Mouse (Mus musculus) midbrain, embryonic 13.5 days (tissue): ENCODE measurements around the gene Klk1. TPM values are rescaled to one million over a fixed set of nuclear protein-coding genes. Genes with fewer than 3 reads are reported as not detected.
"Not testable (repeated sequence)": the region's sequence is repeated elsewhere in the genome, so short reads cannot be mapped to it uniquely, and the experiment has no call there.

Source experiments
- ATAC-seq: fragments of 200-750 bp; cut with Nextera tagmentation; 2 replicates; pipeline ENCODE4 v1.8.0; 2017; ENCODE audit warnings: mild to moderate bottlenecking, moderate TSS enrichment, moderate library complexity
- H3K27ac ChIP-seq: fragments of 300-500 bp; sonication (generic); 2 replicates; pipeline ENCODE4 v1.5.1; 2015; ENCODE audit warnings: inconsistent platforms, mild to moderate bottlenecking, moderate library complexity
- H3K27me3 ChIP-seq: fragments of 300-500 bp; sonication (generic); 2 replicates; pipeline ENCODE4 v1.6.1; 2015; ENCODE audit warnings: mild to moderate bottlenecking, inconsistent platforms
- H3K36me3 ChIP-seq: fragments of 300-500 bp; sonication (generic); 2 replicates; pipeline ENCODE4 v1.6.1; 2015; ENCODE audit warnings: mild to moderate bottlenecking, inconsistent platforms
- H3K4me1 ChIP-seq: fragments of 300-500 bp; sonication (generic); replicated peaks from 2 replicates; pipeline ENCODE4 v1.6.1; 2015; ENCODE audit warnings: inconsistent platforms
- H3K4me2 ChIP-seq: fragments of 300-500 bp; sonication (generic); replicated peaks from 2 replicates; pipeline ENCODE4 v1.6.1; 2015; ENCODE audit warnings: moderate library complexity, mild to moderate bottlenecking, inconsistent platforms
- H3K4me3 ChIP-seq: fragments of 300-500 bp; sonication (generic); replicated peaks from 2 replicates; pipeline ENCODE4 v1.5.1; 2015; ENCODE audit warnings: mild to moderate bottlenecking, inconsistent platforms
- H3K9ac ChIP-seq: fragments of 300-500 bp; sonication (generic); replicated peaks from 2 replicates; pipeline ENCODE4 v1.6.1; 2015; ENCODE audit warnings: mild to moderate bottlenecking, inconsistent platforms
- H3K9me3 ChIP-seq: fragments of 300-500 bp; sonication (generic); 2 replicates; pipeline ENCODE4 v1.6.1; 2016; ENCODE audit warnings: mild to moderate bottlenecking, inconsistent platforms
- WGBS: fragments of 180-500 bp; shearing (Covaris S2); methylation state at CpG from one replicate; pipeline ENCODE4 v1.1.7; 2015; 5-methylcytosine and 5-hydroxymethylcytosine counted together
- polyA plus RNA-seq: library from polyadenylated mRNA; unstranded; fragments of >200 nt; fragmentation: Nextera tagmentation; extraction: Ambion mirVana; gene quantifications from 2 replicates; pipeline ENCODE4 v1.2.1, GENCODE M21; 2015

Gene Klk1
- polyA plus RNA-seq, 1 experiment from 2014 or later: not detected

GRCm38 (mm10) chr7:44240712-44241111, 15.6 kb downstream of the Klk1 start:
- H3K4me1 ChIP-seq: peaks cover 7% of the 10 kb centered on the region
- no peaks in the 10 kb centered on the region for H3K36me3 ChIP-seq
- 79% methylated on average over 1 of the region's 1 CpGs for WGBS
- H3K4me3 ChIP-seq: no peak overlapping the region
- H3K4me2 ChIP-seq: no peak overlapping the region
- no peaks in the 10 kb centered on the region for H3K27me3 ChIP-seq
- H3K9ac ChIP-seq: no peak overlapping the region
- no peak overlapping the region for H3K27ac ChIP-seq
- ATAC-seq: no peak
- no peaks in the 10 kb centered on the region for H3K9me3 ChIP-seq

GRCm38 (mm10) chr7:44241163-44241562, 16.0 kb downstream of the Klk1 start:
- Histone ChIP-seq H3K4me2 (no peak overlapping the region), H3K4me1 (peaks cover 9% of the 10 kb centered on the region)

GRCm38 (mm10) chr7:44244080-44244479, 18.9 kb downstream of the Klk1 start:
- H3K9me3 ChIP-seq: no peaks in the 10 kb centered on the region
- H3K27me3 ChIP-seq: no peaks in the 10 kb centered on the region
- no peak overlapping the region for H3K9ac ChIP-seq
- no peak overlapping the region for H3K4me3 ChIP-seq
- H3K4me2 ChIP-seq: no peak overlapping the region
- H3K4me1 ChIP-seq: peaks cover 27% of the 10 kb centered on the region
- H3K27ac ChIP-seq: no peak overlapping the region
- peaks cover 11% of the 10 kb centered on the region for H3K36me3 ChIP-seq
- no peak for ATAC-seq
- WGBS: 71% methylated on average over 1 of the region's 1 CpGs

More at GRCm38 (mm10) chr7:44241163-44241562, 16.0 kb downstream of the Klk1 start:
- Histone ChIP-seq H3K9me3 (no peaks in the 10 kb centered on the region), H3K27me3 (no peaks in the 10 kb centered on the region), H3K36me3 (no peaks in the 10 kb centered on the region), H3K9ac (no peak overlapping the region), H3K27ac (no peak overlapping the region), H3K4me3 (no peak overlapping the region)
- ATAC-seq: no peak
- WGBS: 72% methylated on average over 2 of the region's 2 CpGs

GRCm38 (mm10) chr7:44246055-44246983, 21.2 kb downstream of the Klk1 start, which contains the start of the genes 1700028J19Rik and 2410002F23Rik:
TSS of gene 1700028J19Rik (minus strand) at chr7:44246695.
TSS of gene 2410002F23Rik (plus strand) at chr7:44246722.
- WGBS: under 1% methylated on average over 62 of the region's 62 CpGs
- peaks cover 40% of the 10 kb centered on the region for H3K4me1 ChIP-seq

GRCm38 (mm10) chr7:44246984-44247470, 21.9 kb downstream of the Klk1 start:
- peak overlapping the region; percentile 92 for H3K9ac ChIP-seq
- peak overlapping the region; percentile 82 for H3K4me2 ChIP-seq
- peaks cover 37% of the 10 kb centered on the region for H3K36me3 ChIP-seq
- H3K9me3 ChIP-seq: no peaks in the 10 kb centered on the region
- 0% methylated on average over 23 of the region's 23 CpGs for WGBS
- H3K27me3 ChIP-seq: no peaks in the 10 kb centered on the region
- H3K27ac ChIP-seq: peak overlapping the region; percentile 94
- peak; percentile 16 for ATAC-seq
- peaks cover 40% of the 10 kb centered on the region for H3K4me1 ChIP-seq
- H3K4me3 ChIP-seq: peak overlapping the region; percentile 90

More at GRCm38 (mm10) chr7:44246055-44246983, 21.2 kb downstream of the Klk1 start, which contains the start of the genes 1700028J19Rik and 2410002F23Rik:
- Histone ChIP-seq H3K9me3 (no peaks in the 10 kb centered on the region), H3K4me2 (peak within 1 kb of the TSS; percentile 82), H3K36me3 (peaks cover 33% of the 10 kb centered on the region), H3K4me3 (peak within 1 kb of the TSS; percentile 90), H3K27me3 (no peaks in the 10 kb centered on the region), H3K27ac (peak within 1 kb of the TSS; percentile 94), H3K9ac (peak within 1 kb of the TSS; percentile 92)
- peak; percentile 88 for ATAC-seq

- H3K9ac ChIP-seq: peak overlapping the region; percentile 92
- no peaks in the 10 kb centered on the region for H3K27me3 ChIP-seq
- H3K4me3 ChIP-seq: peak overlapping the region; percentile 90
- 97% methylated on average over 2 of the region's 2 CpGs for WGBS
- peaks cover 47% of the 10 kb centered on the region for H3K36me3 ChIP-seq
- H3K4me2 ChIP-seq: peak overlapping the region; percentile 82
- no peak overlapping the region for H3K27ac ChIP-seq
- ATAC-seq: no peak
- no peaks in the 10 kb centered on the region for H3K9me3 ChIP-seq
- peaks cover 48% of the 10 kb centered on the region for H3K4me1 ChIP-seq
Observed at GRCm38 (mm10) chr7:44247971-44248370, 22.8 kb downstream of the Klk1 start.

- Histone ChIP-seq H3K27me3 (no peaks in the 10 kb centered on the region), H3K4me1 (peaks cover 50% of the 10 kb centered on the region), H3K27ac (no peak overlapping the region), H3K36me3 (peaks cover 59% of the 10 kb centered on the region), H3K9ac (no peak overlapping the region), H3K4me3 (no peak overlapping the region), H3K4me2 (no peak overlapping the region), H3K9me3 (no peaks in the 10 kb centered on the region)
- 97% methylated on average over 4 of the region's 4 CpGs for WGBS
- no peak for ATAC-seq
Observed at GRCm38 (mm10) chr7:44249248-44249647, 24.1 kb downstream of the Klk1 start.

- H3K4me1 ChIP-seq: peaks cover 42% of the 10 kb centered on the region
- 93% methylated on average over 17 of the region's 17 CpGs for WGBS
- not testable (repeated sequence) for ATAC-seq, H3K4me2 ChIP-seq, H3K9ac ChIP-seq, H3K27ac ChIP-seq, H3K9me3 ChIP-seq, H3K27me3 ChIP-seq, H3K4me3 ChIP-seq
- H3K36me3 ChIP-seq: peaks cover 70% of the 10 kb centered on the region
Observed at GRCm38 (mm10) chr7:44250732-44251275, 25.6 kb downstream of the Klk1 start.

- H3K4me3 ChIP-seq: no peak overlapping the region
- no peak overlapping the region for H3K4me2 ChIP-seq
- no peak for ATAC-seq
- no peaks in the 10 kb centered on the region for H3K9me3 ChIP-seq
- H3K9ac ChIP-seq: 0 out of 2 replicates have a peak overlapping the region, but pooled peaks have one; percentile 42
- H3K36me3 ChIP-seq: peaks cover 67% of the 10 kb centered on the region
- peaks cover 33% of the 10 kb centered on the region for H3K4me1 ChIP-seq
- WGBS: 70% methylated on average over 15 of the region's 15 CpGs
- H3K27ac ChIP-seq: peak overlapping the region; percentile 14; the same call in 1 of the 2 replicates
- H3K27me3 ChIP-seq: no peaks in the 10 kb centered on the region
Observed at GRCm38 (mm10) chr7:44253023-44253616, 28.0 kb downstream of the Klk1 start.

GRCm38 (mm10) chr7:44254930-44255329, 29.8 kb downstream of the Klk1 start:
- Histone ChIP-seq H3K9ac (no peak overlapping the region), H3K36me3 (peaks cover 50% of the 10 kb centered on the region), H3K4me2 (no peak overlapping the region), H3K9me3 (no peaks in the 10 kb centered on the region), H3K27me3 (no peaks in the 10 kb centered on the region), H3K4me3 (no peak overlapping the region), H3K27ac (no peak overlapping the region), H3K4me1 (peaks cover 16% of the 10 kb centered on the region; the same call in 1 of the 2 replicates)
- WGBS: 87% methylated on average over 6 of the region's 6 CpGs
- no peak for ATAC-seq

- Histone ChIP-seq H3K4me2 (no peak within 1 kb of the TSS), H3K9ac (no peak within 1 kb of the TSS), H3K36me3 (peaks cover 30% of the 10 kb centered on the region), H3K9me3 (no peaks in the 10 kb centered on the region), H3K27ac (no peak within 1 kb of the TSS), H3K27me3 (peaks cover 10% of the 10 kb centered on the region; the same call in 1 of the 2 replicates), H3K4me1 (0 out of 2 replicates have a peak, but pooled peaks cover 8% of the 10 kb centered on the region), H3K4me3 (no peak within 1 kb of the TSS)
- no peak for ATAC-seq
- 80% methylated on average over 4 of the region's 4 CpGs for whole genome bisulfite sequencing
Observed at GRCm38 (mm10) chr7:44257278-44257677, 32.1 kb downstream of the Klk1 start, which contains the start of gene Acp4. TSS of gene Acp4 (minus strand) at chr7:44257378.
